Mouse (Mus musculus) intestine, embryonic 16.5 days (tissue): ENCODE results near the gene Tmem115. TPM values are rescaled to one million over a fixed set of nuclear protein-coding genes. Genes with fewer than 3 reads are reported as not detected.

Source experiments
- ATAC-seq: fragments of 200-750 bp; cut with Nextera tagmentation; 2 replicates; pipeline ENCODE4 v1.8.0; 2017; ENCODE audit warnings: moderate TSS enrichment, moderate library complexity
- H3K27ac ChIP-seq: fragments of 300-500 bp; sonication (generic); 2 replicates; pipeline ENCODE4 v1.5.1; 2014; ENCODE audit warnings: mild to moderate bottlenecking, low read length
- H3K27me3 ChIP-seq: fragments of 300-500 bp; sonication (generic); replicated peaks from 2 replicates; pipeline ENCODE4 v1.6.1; 2014; ENCODE audit warnings: low read length, control low read depth, mixed read lengths; ENCODE audit not compliant: control insufficient read depth, insufficient read depth
- H3K36me3 ChIP-seq: fragments of 300-500 bp; sonication (generic); 2 replicates; pipeline ENCODE4 v1.6.1; 2014; ENCODE audit warnings: low read length, control low read depth; ENCODE audit not compliant: control insufficient read depth, insufficient read depth
- H3K4me1 ChIP-seq: fragments of 300-500 bp; sonication (generic); 2 replicates; pipeline ENCODE4 v1.6.1; 2014; ENCODE audit warnings: low read length, control low read depth, mixed read lengths; ENCODE audit not compliant: control insufficient read depth, insufficient read depth
- H3K4me2 ChIP-seq: fragments of 300-500 bp; sonication (generic); 2 replicates; pipeline ENCODE4 v1.6.1; 2014; ENCODE audit warnings: low read depth, low read length, control low read depth
- H3K4me3 ChIP-seq: fragments of 300-500 bp; sonication (generic); 2 replicates; pipeline ENCODE4 v1.5.1; 2014; ENCODE audit warnings: mild to moderate bottlenecking, low read length
- H3K9ac ChIP-seq: fragments of 300-500 bp; sonication (generic); 2 replicates; pipeline ENCODE4 v1.6.1; 2014; ENCODE audit warnings: low read depth, low read length
- H3K9me3 ChIP-seq: fragments of 300-500 bp; sonication (generic); 2 replicates; pipeline ENCODE4 v1.6.1; 2016; ENCODE audit warnings: low read length, control low read depth; ENCODE audit not compliant: control insufficient read depth
- WGBS: fragments of 180-500 bp; shearing (Covaris S2); extraction: QIAGEN DNeasy Blood & Tissue Kit; methylation state at CpG from one replicate; pipeline ENCODE4 v1.1.7; 2014; 5-methylcytosine and 5-hydroxymethylcytosine counted together
- polyA plus RNA-seq: library from polyadenylated mRNA; unstranded; fragments of >200 nt; fragmentation: Nextera tagmentation; extraction: Ambion mirVana; gene quantifications from 2 replicates; pipeline ENCODE4 v1.2.1, GENCODE M21; 2015

The Tmem115 gene
- polyA plus RNA-seq, 1 experiment from 2014 or later, result 39.4 TPM

GRCm38 (mm10) chr9:107496359-107496758 lies 37.4 kb upstream of the Tmem115 start:
- H3K36me3 ChIP-seq, result no peaks in the 10 kb centered on the region
- no peaks in the 10 kb centered on the region for H3K4me1 ChIP-seq
- 65% methylated on average over 3 of the region's 3 CpGs for WGBS
- no peak overlapping the region for H3K4me2 ChIP-seq
- H3K4me3 ChIP-seq, result no peak overlapping the region
- H3K27ac ChIP-seq, result no peak overlapping the region
- H3K9ac ChIP-seq, result no peak overlapping the region
- no peak for ATAC-seq
- H3K9me3 ChIP-seq, result no peaks in the 10 kb centered on the region
- H3K27me3 ChIP-seq, result no peaks in the 10 kb centered on the region

- H3K9me3 ChIP-seq, result no peaks in the 10 kb centered on the region
- H3K36me3 ChIP-seq, result no peaks in the 10 kb centered on the region
- H3K4me1 ChIP-seq, result no peaks in the 10 kb centered on the region
- no peak overlapping the region for H3K4me3 ChIP-seq
- no peak overlapping the region for H3K9ac ChIP-seq
- 79% methylated on average over 3 of the region's 3 CpGs for WGBS
- no peak overlapping the region for H3K4me2 ChIP-seq
- no peak for ATAC-seq
- no peak overlapping the region for H3K27ac ChIP-seq
- no peaks in the 10 kb centered on the region for H3K27me3 ChIP-seq
These were observed 32.9 kb upstream of the Tmem115 start for GRCm38 (mm10) chr9:107500708-107501286.

GRCm38 (mm10) chr9:107502131-107502846 lies 31.5 kb upstream of the Tmem115 start:
- Histone ChIP-seq H3K27me3 (no peaks in the 10 kb centered on the region), H3K4me2 (no peak overlapping the region), H3K4me3 (no peak overlapping the region), H3K36me3 (no peaks in the 10 kb centered on the region), H3K9ac (no peak overlapping the region), H3K4me1 (no peaks in the 10 kb centered on the region), H3K27ac (no peak overlapping the region), H3K9me3 (no peaks in the 10 kb centered on the region)
- ATAC-seq, result no peak
- 89% methylated on average over 12 of the region's 12 CpGs for WGBS

GRCm38 (mm10) chr9:107504662-107505537 lies 28.8 kb upstream of the Tmem115 start:
- Histone ChIP-seq H3K4me3 (no peak overlapping the region), H3K4me2 (no peak overlapping the region), H3K27me3 (no peaks in the 10 kb centered on the region), H3K9ac (no peak overlapping the region), H3K27ac (no peak overlapping the region), H3K9me3 (no peaks in the 10 kb centered on the region), H3K4me1 (no peaks in the 10 kb centered on the region), H3K36me3 (no peaks in the 10 kb centered on the region)
- ATAC-seq, result no peak
- whole genome bisulfite sequencing, result 74% methylated on average over 19 of the region's 19 CpGs

- no peak for ATAC-seq
- H3K36me3 ChIP-seq, result no peaks in the 10 kb centered on the region
- H3K9me3 ChIP-seq, result no peaks in the 10 kb centered on the region
- no peak overlapping the region for H3K4me2 ChIP-seq
- H3K27me3 ChIP-seq, result no peaks in the 10 kb centered on the region
- no peaks in the 10 kb centered on the region for H3K4me1 ChIP-seq
- H3K9ac ChIP-seq, result no peak overlapping the region
- 54% methylated on average over 10 of the region's 10 CpGs for WGBS
- H3K27ac ChIP-seq, result no peak overlapping the region
- H3K4me3 ChIP-seq, result no peak overlapping the region
These were observed 25.5 kb upstream of the Tmem115 start for GRCm38 (mm10) chr9:107508266-107508665.

- H3K4me2 ChIP-seq, result no peak overlapping the region
- no peak for ATAC-seq
These were observed 23.2 kb upstream of the Tmem115 start for GRCm38 (mm10) chr9:107510384-107511100.

GRCm38 (mm10) chr9:107511436-107511835 lies 22.3 kb upstream of the Tmem115 start:
- H3K27ac ChIP-seq, result no peak overlapping the region

More at GRCm38 (mm10) chr9:107510384-107511100, 23.2 kb upstream of the Tmem115 start:
- H3K27me3 ChIP-seq, result no peaks in the 10 kb centered on the region
- no peaks in the 10 kb centered on the region for H3K36me3 ChIP-seq
- no peak overlapping the region for H3K4me3 ChIP-seq
- H3K9me3 ChIP-seq, result no peaks in the 10 kb centered on the region
- WGBS, result 82% methylated on average over 14 of the region's 14 CpGs
- H3K9ac ChIP-seq, result no peak overlapping the region
- no peak overlapping the region for H3K27ac ChIP-seq
- H3K4me1 ChIP-seq, result no peaks in the 10 kb centered on the region

GRCm38 (mm10) chr9:107512326-107512725 lies 21.4 kb upstream of the Tmem115 start:
- no peak for ATAC-seq
- 74% methylated on average over 16 of the region's 16 CpGs for WGBS
- no peak overlapping the region for H3K4me3 ChIP-seq
- H3K36me3 ChIP-seq, result no peaks in the 10 kb centered on the region
- H3K4me2 ChIP-seq, result no peak overlapping the region
- H3K4me1 ChIP-seq, result no peaks in the 10 kb centered on the region
- no peaks in the 10 kb centered on the region for H3K27me3 ChIP-seq
- no peak overlapping the region for H3K27ac ChIP-seq
- H3K9me3 ChIP-seq, result no peaks in the 10 kb centered on the region
- H3K9ac ChIP-seq, result no peak overlapping the region

More at GRCm38 (mm10) chr9:107511436-107511835, 22.3 kb upstream of the Tmem115 start:
- WGBS, result 60% methylated on average over 8 of the region's 8 CpGs
- no peak for ATAC-seq
- Histone ChIP-seq H3K36me3 (no peaks in the 10 kb centered on the region), H3K4me1 (no peaks in the 10 kb centered on the region), H3K4me2 (no peak overlapping the region), H3K4me3 (no peak overlapping the region), H3K9me3 (no peaks in the 10 kb centered on the region), H3K27me3 (no peaks in the 10 kb centered on the region), H3K9ac (no peak overlapping the region)
